Mouse (Mus musculus): ENCODE data around the gene Chd6.

- no peak for TF ChIP-seq CTCF (IDR thresholded peaks at IDR 0.05; ENCODE audit: extremely low read depth, insufficient read depth, insufficient read length, insufficient replicate concordance)
- no peak for TF ChIP-seq POLR2A (IDR thresholded peaks at IDR 0.05; ENCODE audit: low read depth, low read length)
Measured at GRCm38 (mm10) chr2:160921285-160921684, 187.6 kb downstream of the Chd6 start.

All from spleen, adult 2 months (tissue).